Mouse (Mus musculus) hindbrain, embryonic 12.5 days (tissue): ENCODE results near the gene Sftpa1. TPM values are rescaled to one million over a fixed set of nuclear protein-coding genes. Genes with fewer than 3 reads are reported as not detected.

Experiments used
- ATAC-seq: fragments of 200-750 bp; cut with Nextera tagmentation; 2 replicates; pipeline ENCODE4 v1.8.0; 2017; ENCODE audit warnings: moderate TSS enrichment; ENCODE audit not compliant: low FRiP score
- H3K27ac ChIP-seq: fragments of 300-500 bp; sonication (generic); 2 replicates; pipeline ENCODE4 v1.5.1; 2016; ENCODE audit warnings: mild to moderate bottlenecking
- H3K27me3 ChIP-seq: fragments of 300-500 bp; sonication (generic); 2 replicates; pipeline ENCODE4 v1.6.1; 2016; ENCODE audit warnings: mild to moderate bottlenecking
- H3K36me3 ChIP-seq: fragments of 300-500 bp; sonication (generic); 2 replicates; pipeline ENCODE4 v1.6.1; 2016; ENCODE audit warnings: mild to moderate bottlenecking
- H3K4me1 ChIP-seq: fragments of 300-500 bp; sonication (generic); 2 replicates; pipeline ENCODE4 v1.6.1; 2016
- H3K4me2 ChIP-seq: fragments of 300-500 bp; sonication (generic); replicated peaks from 2 replicates; pipeline ENCODE4 v1.6.1; 2016; ENCODE audit warnings: mild to moderate bottlenecking
- H3K4me3 ChIP-seq: fragments of 300-500 bp; sonication (generic); 2 replicates; pipeline ENCODE4 v1.5.1; 2016; ENCODE audit warnings: mild to moderate bottlenecking
- H3K9ac ChIP-seq: fragments of 300-500 bp; sonication (generic); 2 replicates; pipeline ENCODE4 v1.6.1; 2016; ENCODE audit warnings: mild to moderate bottlenecking, moderate library complexity
- H3K9me3 ChIP-seq: fragments of 300-500 bp; sonication (generic); replicated peaks from 2 replicates; pipeline ENCODE4 v1.6.1; 2016; ENCODE audit warnings: mild to moderate bottlenecking
- WGBS: fragments of 180-500 bp; shearing (Covaris S2); methylation state at CpG from one replicate; pipeline ENCODE4 v1.1.7; 2016; 5-methylcytosine and 5-hydroxymethylcytosine counted together
- polyA plus RNA-seq: library from polyadenylated mRNA; unstranded; fragments of >200 nt; fragmentation: Nextera tagmentation; extraction: Ambion mirVana; gene quantifications from 2 replicates; pipeline ENCODE4 v1.2.1, GENCODE M21; 2016

Sftpa1 gene
- polyA plus RNA-seq = not detected in 2 replicates

GRCm38 (mm10) chr14:41131540-41131939 is at the start of gene Sftpa1:
TSS of gene Sftpa1 (plus strand) at chr14:41131782.
- WGBS = 91% methylated on average over 7 of the region's 7 CpGs
- Histone ChIP-seq H3K36me3 (no peaks in the 10 kb centered on the region), H3K4me3 (no peak within 1 kb of the TSS), H3K4me1 (no peaks in the 10 kb centered on the region), H3K9ac (no peak within 1 kb of the TSS), H3K27me3 (no peaks in the 10 kb centered on the region), H3K4me2 (no peak within 1 kb of the TSS), H3K27ac (no peak within 1 kb of the TSS), H3K9me3 (no peaks in the 10 kb centered on the region)
- no peak for ATAC-seq

DNA sequence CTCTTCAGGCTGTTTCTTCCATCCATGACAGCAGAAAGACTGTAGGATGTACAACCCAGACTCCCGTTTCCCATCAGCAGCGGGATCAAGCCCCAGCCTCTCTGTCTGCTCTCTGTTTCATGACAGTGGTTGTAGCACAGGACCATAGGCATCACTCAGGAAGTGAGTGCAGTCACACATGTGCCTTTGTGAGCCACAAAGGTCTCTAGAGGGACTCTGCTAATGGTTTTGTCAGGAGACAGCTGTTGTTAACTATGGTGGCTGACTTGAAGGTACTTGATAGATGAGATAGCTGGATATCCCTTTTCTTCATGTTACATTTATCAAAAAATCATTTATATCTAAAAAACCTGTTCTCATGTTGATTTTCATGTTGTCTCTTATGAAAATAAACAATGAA is 49.2 kb upstream of the Sftpa1 start:
- H3K36me3 ChIP-seq = no peaks in the 10 kb centered on the region
- ATAC-seq = no peak
- 82% methylated on average over 2 of the region's 2 CpGs for WGBS
- H3K27ac ChIP-seq = no peak overlapping the region
- H3K4me1 ChIP-seq = no peaks in the 10 kb centered on the region
- H3K9ac ChIP-seq = no peak overlapping the region
- H3K4me3 ChIP-seq = no peak overlapping the region
- no peaks in the 10 kb centered on the region for H3K9me3 ChIP-seq
- no peak overlapping the region for H3K4me2 ChIP-seq
- H3K27me3 ChIP-seq = no peaks in the 10 kb centered on the region

DNA sequence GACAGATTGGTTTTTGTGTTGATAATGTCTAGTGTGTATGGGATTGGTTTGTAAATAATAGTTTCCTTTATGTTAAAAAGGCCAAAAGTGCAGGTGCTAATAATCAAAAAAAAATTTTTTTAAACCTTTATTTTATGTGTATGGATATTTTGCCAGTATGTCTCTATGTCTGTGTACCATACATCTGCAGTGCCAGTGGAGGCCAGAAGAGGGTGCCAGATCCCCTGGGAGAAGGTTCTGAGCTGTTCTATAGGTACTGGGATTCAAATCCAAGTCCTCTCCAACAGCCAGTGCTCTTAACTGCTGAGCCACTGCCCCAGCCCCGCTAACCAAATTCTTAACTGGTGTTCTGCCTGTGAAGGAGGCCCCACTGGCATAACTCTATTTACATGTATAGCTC is 44.1 kb upstream of the Sftpa1 start:
- H3K36me3 ChIP-seq = no peaks in the 10 kb centered on the region
- H3K27me3 ChIP-seq = no peaks in the 10 kb centered on the region
- H3K4me1 ChIP-seq = no peaks in the 10 kb centered on the region
- H3K9ac ChIP-seq = no peak overlapping the region
- H3K9me3 ChIP-seq = no peaks in the 10 kb centered on the region
- WGBS = 82% methylated on average over 1 of the region's 1 CpGs
- H3K4me3 ChIP-seq = no peak overlapping the region
- ATAC-seq = no peak
- no peak overlapping the region for H3K27ac ChIP-seq
- H3K4me2 ChIP-seq = no peak overlapping the region

DNA sequence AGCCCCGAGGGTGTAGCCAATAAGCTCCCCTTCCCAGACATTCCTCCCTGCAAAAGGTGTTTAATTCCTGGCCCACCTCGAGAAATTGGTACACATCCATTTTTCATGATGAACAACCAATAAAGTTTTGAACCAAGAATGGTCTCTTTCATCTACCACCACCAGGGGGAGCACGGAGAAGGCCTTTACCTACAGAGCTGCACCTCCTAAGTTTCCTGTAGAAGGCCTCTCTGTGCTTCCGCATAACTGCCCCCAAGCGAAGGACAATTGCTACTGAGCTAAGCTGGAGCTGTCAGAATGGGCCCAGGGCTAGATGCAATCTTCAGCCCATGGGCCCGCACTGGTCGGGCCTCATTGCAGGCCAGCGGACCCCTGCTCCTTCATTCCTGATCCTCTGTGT is 40.8 kb upstream of the Sftpa1 start:
- H3K4me3 ChIP-seq = no peak overlapping the region
- WGBS = 45% methylated on average over 8 of the region's 8 CpGs
- H3K27ac ChIP-seq = no peak overlapping the region
- H3K27me3 ChIP-seq = no peaks in the 10 kb centered on the region
- no peaks in the 10 kb centered on the region for H3K4me1 ChIP-seq
- no peak for ATAC-seq
- H3K9me3 ChIP-seq = no peaks in the 10 kb centered on the region
- H3K36me3 ChIP-seq = no peaks in the 10 kb centered on the region
- no peak overlapping the region for H3K4me2 ChIP-seq
- no peak overlapping the region for H3K9ac ChIP-seq

DNA sequence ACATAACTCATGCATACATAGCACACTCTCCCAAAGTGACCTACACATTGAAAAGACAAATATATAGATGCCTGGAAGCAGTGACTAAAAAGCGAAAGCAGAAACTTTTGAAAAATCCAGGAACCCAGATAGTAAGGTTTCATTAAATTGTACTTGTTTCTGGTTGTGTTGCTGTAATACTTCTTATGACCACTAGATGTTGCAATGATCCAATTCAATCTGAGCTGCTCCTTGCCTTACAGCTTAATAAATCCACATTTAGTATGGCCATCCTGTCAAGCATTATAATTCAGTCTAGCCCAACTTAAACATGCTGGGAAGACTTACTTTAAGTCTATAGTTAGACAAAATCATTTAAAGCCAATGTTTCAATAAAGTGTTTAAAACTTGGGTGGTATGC is 37.5 kb upstream of the Sftpa1 start:
- Histone ChIP-seq H3K4me2 (no peak overlapping the region), H3K27me3 (no peaks in the 10 kb centered on the region), H3K36me3 (no peaks in the 10 kb centered on the region), H3K27ac (no peak overlapping the region), H3K4me3 (no peak overlapping the region), H3K4me1 (no peaks in the 10 kb centered on the region), H3K9me3 (no peaks in the 10 kb centered on the region), H3K9ac (no peak overlapping the region)
- no peak for ATAC-seq
- WGBS = 54% methylated on average over 1 of the region's 1 CpGs

- no peaks in the 10 kb centered on the region for H3K36me3 ChIP-seq
- H3K4me1 ChIP-seq = no peaks in the 10 kb centered on the region
- no peak overlapping the region for H3K9ac ChIP-seq
- no peak overlapping the region for H3K4me3 ChIP-seq
- H3K27ac ChIP-seq = no peak overlapping the region
- no peaks in the 10 kb centered on the region for H3K9me3 ChIP-seq
- no peak for ATAC-seq
- no peaks in the 10 kb centered on the region for H3K27me3 ChIP-seq
- WGBS = 86% methylated on average over 3 of the region's 3 CpGs
- H3K4me2 ChIP-seq = no peak overlapping the region
Measured at GRCm38 (mm10) chr14:41096296-41096860, 35.2 kb upstream of the Sftpa1 start.

DNA sequence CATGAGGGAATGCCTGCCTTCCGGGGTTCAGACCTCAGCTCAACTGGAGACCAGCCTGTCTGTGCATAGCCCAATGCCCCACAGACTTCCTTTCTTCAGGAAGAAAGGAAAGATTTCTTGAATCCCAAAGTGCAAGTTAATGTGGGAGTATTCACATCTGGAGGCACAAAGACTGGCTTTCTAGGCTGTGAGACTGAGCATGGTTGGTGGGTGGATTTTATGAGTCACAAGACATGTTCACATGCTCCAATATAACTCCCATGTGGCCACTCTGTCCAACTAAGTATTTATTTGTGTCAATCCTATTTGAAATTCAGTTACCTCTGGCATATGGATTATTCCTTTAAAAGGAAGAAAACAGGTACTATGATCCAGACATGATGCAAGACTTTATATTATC is 32.9 kb upstream of the Sftpa1 start:
- Histone ChIP-seq H3K36me3 (no peaks in the 10 kb centered on the region), H3K9ac (no peak overlapping the region)
- whole genome bisulfite sequencing = 92% methylated on average over 1 of the region's 1 CpGs

GRCm38 (mm10) chr14:41100712-41101111 is 30.9 kb upstream of the Sftpa1 start:
- Histone ChIP-seq H3K27me3 (no peaks in the 10 kb centered on the region), H3K9ac (no peak overlapping the region), H3K9me3 (no peaks in the 10 kb centered on the region), H3K27ac (no peak overlapping the region), H3K4me2 (no peak overlapping the region), H3K4me3 (no peak overlapping the region), H3K36me3 (no peaks in the 10 kb centered on the region), H3K4me1 (no peaks in the 10 kb centered on the region)
- ATAC-seq = no peak
- WGBS = 90% methylated on average over 3 of the region's 3 CpGs

More for the DNA sequence above, 32.9 kb upstream of the Sftpa1 start:
- ATAC-seq = no peak
- H3K27me3 ChIP-seq = no peaks in the 10 kb centered on the region
- no peaks in the 10 kb centered on the region for H3K4me1 ChIP-seq
- H3K4me3 ChIP-seq = no peak overlapping the region
- no peak overlapping the region for H3K4me2 ChIP-seq
- no peak overlapping the region for H3K27ac ChIP-seq
- H3K9me3 ChIP-seq = no peaks in the 10 kb centered on the region

DNA sequence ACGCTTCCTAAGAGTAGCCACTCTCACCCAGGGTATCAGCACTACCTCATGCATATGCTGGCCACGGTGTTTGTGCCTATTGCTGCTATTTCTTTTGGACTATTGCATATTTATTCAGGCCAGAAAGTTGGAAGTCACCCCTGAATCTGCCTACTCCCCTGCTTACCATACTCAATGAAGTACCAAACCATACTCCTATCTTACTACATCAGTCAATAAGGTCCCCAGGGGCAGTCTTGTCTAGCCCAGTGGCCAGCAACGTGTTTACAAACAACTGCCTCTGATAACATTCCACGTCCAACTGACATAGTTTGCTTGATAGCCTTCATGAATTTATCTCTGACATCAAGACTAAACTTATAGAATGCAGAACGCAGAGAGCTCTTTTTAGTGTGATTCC is 30.3 kb upstream of the Sftpa1 start:
- WGBS = 90% methylated on average over 5 of the region's 5 CpGs
- H3K27me3 ChIP-seq = no peaks in the 10 kb centered on the region
- no peak overlapping the region for H3K4me3 ChIP-seq
- H3K4me1 ChIP-seq = no peaks in the 10 kb centered on the region
- H3K9ac ChIP-seq = no peak overlapping the region
- no peak overlapping the region for H3K27ac ChIP-seq
- no peak for ATAC-seq
- H3K4me2 ChIP-seq = no peak overlapping the region
- H3K36me3 ChIP-seq = no peaks in the 10 kb centered on the region
- H3K9me3 ChIP-seq = no peaks in the 10 kb centered on the region

DNA sequence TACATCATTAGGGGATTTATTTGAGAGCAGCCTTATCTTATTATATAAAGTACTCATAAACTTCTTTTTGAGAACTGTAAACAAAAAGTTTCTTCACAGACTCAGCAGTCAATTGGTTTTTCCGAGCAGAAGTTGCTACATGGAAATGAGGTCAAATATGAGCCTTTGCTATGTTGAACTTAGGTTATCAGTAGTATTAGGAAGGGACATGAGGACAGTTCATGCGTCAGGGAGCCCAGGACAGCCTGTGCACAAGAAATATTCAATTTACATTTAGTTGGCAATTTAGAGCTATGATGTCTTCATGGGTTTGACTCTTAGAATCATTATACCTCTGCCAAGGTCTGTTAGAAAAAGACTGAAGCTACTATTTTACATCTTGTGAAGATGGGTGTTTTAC is 29.3 kb upstream of the Sftpa1 start:
- WGBS = 84% methylated on average over 2 of the region's 2 CpGs
- Histone ChIP-seq H3K4me1 (no peaks in the 10 kb centered on the region), H3K9me3 (no peaks in the 10 kb centered on the region), H3K36me3 (no peaks in the 10 kb centered on the region), H3K27me3 (no peaks in the 10 kb centered on the region), H3K4me2 (no peak overlapping the region), H3K27ac (no peak overlapping the region), H3K9ac (no peak overlapping the region), H3K4me3 (no peak overlapping the region)
- ATAC-seq = no peak

- WGBS = 79% methylated on average over 10 of the region's 10 CpGs
- Histone ChIP-seq H3K27me3 (no peaks in the 10 kb centered on the region), H3K4me1 (no peaks in the 10 kb centered on the region), H3K36me3 (no peaks in the 10 kb centered on the region), H3K9me3 (no peaks in the 10 kb centered on the region), H3K4me3 (no peak within 1 kb of the TSS), H3K27ac (no peak within 1 kb of the TSS), H3K9ac (no peak within 1 kb of the TSS), H3K4me2 (no peak within 1 kb of the TSS)
- no peak for ATAC-seq
Measured at GRCm38 (mm10) chr14:41104853-41105444, 26.6 kb upstream of the Sftpa1 start, which contains the start of gene Mat1a. TSS of gene Mat1a (plus strand) at chr14:41105035.

DNA sequence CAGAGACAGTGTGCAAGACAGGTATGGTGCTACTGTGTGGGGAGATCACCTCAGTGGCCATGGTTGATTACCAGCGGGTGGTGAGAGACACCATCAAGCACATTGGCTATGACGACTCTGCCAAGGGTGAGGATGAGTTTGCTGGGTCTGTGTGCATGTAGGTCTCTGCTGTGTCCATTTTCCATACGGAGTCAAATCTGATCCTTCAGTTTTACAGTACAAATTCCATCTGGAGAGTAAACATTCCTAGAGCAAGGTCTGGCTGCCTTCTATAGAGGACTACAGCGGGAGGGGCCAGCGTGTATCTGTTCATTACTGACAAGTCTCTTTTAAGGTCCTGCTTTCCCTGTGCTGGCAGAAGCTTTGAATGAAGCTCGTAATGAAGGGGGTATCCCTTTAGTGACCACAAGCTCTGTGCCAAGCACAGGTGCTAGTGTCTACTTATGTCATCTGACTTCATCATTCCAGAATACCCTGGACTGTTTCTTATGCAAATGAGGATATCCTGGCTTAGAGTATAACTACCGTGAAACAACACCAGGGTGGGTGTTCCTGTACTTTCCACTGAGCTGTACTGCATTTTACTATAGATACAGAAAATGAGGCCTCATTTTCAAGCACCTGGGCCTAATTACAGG is 20.4 kb upstream of the Sftpa1 start:
- Histone ChIP-seq H3K9ac (no peak overlapping the region), H3K27me3 (no peaks in the 10 kb centered on the region), H3K4me2 (no peak overlapping the region), H3K9me3 (no peaks in the 10 kb centered on the region), H3K27ac (no peak overlapping the region), H3K4me1 (no peaks in the 10 kb centered on the region), H3K4me3 (no peak overlapping the region), H3K36me3 (no peaks in the 10 kb centered on the region)
- ATAC-seq = no peak
- WGBS = 87% methylated on average over 7 of the region's 7 CpGs

DNA sequence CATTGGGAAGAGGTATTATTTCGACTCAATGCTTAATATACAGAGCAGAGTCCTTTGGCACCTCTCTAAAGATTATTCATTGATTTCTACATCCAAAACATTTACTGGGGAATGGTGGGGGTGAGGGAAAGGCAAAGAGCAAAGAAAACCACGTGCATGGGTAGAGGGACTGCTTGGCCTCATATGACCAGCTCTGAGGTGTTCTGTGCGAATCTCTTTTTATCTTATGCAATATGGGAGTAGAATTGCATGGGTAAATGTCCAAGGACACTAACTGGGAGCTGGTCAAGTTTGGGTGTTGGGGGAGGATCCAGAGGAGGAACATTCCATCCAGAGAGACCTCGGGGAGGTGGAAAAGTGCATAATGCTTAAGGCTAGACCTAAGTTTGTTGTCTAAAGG is 18.6 kb upstream of the Sftpa1 start:
- Histone ChIP-seq H3K36me3 (no peaks in the 10 kb centered on the region), H3K9me3 (no peaks in the 10 kb centered on the region), H3K4me1 (no peaks in the 10 kb centered on the region), H3K9ac (no peak overlapping the region), H3K27me3 (no peaks in the 10 kb centered on the region), H3K4me3 (no peak overlapping the region), H3K4me2 (no peak overlapping the region), H3K27ac (no peak overlapping the region)
- ATAC-seq = no peak
- WGBS = 76% methylated on average over 4 of the region's 4 CpGs
